Mouse (Mus musculus): ENCODE measurements around the gene Aida.
"Not testable (repeated sequence)": the region's sequence is repeated elsewhere in the genome, so short reads cannot be mapped to it uniquely, and the experiment has no call there.

The Aida gene

GRCm38 (mm10) chr1:183296465-183296864 is at the start of gene Aida:
Aida (plus strand) TSS chr1:183296590.
- ATAC-seq (ENCODE audit: insufficient number of reproducible peaks, low FRiP score, low TSS enrichment), result 0 out of 2 replicates have a peak, but pooled peaks have one; percentile 7

- ATAC-seq (ENCODE audit: insufficient number of reproducible peaks, low FRiP score, low TSS enrichment), result no peak
These were observed 48.2 kb upstream of the Aida start for GRCm38 (mm10) chr1:183248144-183248543.

GRCm38 (mm10) chr1:183250612-183251011 is 45.8 kb upstream of the Aida start:
- ATAC-seq (ENCODE audit: insufficient number of reproducible peaks, low FRiP score, low TSS enrichment), result no peak

GRCm38 (mm10) chr1:183251818-183252217 is 44.6 kb upstream of the Aida start:
- no peak for ATAC-seq (ENCODE audit: insufficient number of reproducible peaks, low FRiP score, low TSS enrichment)

- ATAC-seq (ENCODE audit: insufficient number of reproducible peaks, low FRiP score, low TSS enrichment), result no peak
These were observed 43.8 kb upstream of the Aida start for GRCm38 (mm10) chr1:183252574-183252973.

- ATAC-seq (ENCODE audit: insufficient number of reproducible peaks, low FRiP score, low TSS enrichment), result no peak
These were observed 32.0 kb upstream of the Aida start for GRCm38 (mm10) chr1:183264145-183265008.

GRCm38 (mm10) chr1:183265921-183266467 is 30.4 kb upstream of the Aida start:
- no peak for ATAC-seq (ENCODE audit: insufficient number of reproducible peaks, low FRiP score, low TSS enrichment)

- no peak for ATAC-seq (ENCODE audit: insufficient number of reproducible peaks, low FRiP score, low TSS enrichment)
These were observed 28.7 kb upstream of the Aida start for GRCm38 (mm10) chr1:183267666-183268065.

GRCm38 (mm10) chr1:183272867-183273818 is 23.2 kb upstream of the Aida start:
- no peak for ATAC-seq (ENCODE audit: insufficient number of reproducible peaks, low FRiP score, low TSS enrichment)

- no peak for ATAC-seq (ENCODE audit: insufficient number of reproducible peaks, low FRiP score, low TSS enrichment)
These were observed 22.0 kb upstream of the Aida start for GRCm38 (mm10) chr1:183274385-183274784.

GRCm38 (mm10) chr1:183275763-183276162 is 20.6 kb upstream of the Aida start:
- ATAC-seq (ENCODE audit: insufficient number of reproducible peaks, low FRiP score, low TSS enrichment), result no peak

- ATAC-seq (ENCODE audit: insufficient number of reproducible peaks, low FRiP score, low TSS enrichment), result no peak
These were observed 8.0 kb upstream of the Aida start for GRCm38 (mm10) chr1:183288351-183288750.

GRCm38 (mm10) chr1:183289576-183289975 is 6.8 kb upstream of the Aida start:
- no peak for ATAC-seq (ENCODE audit: insufficient number of reproducible peaks, low FRiP score, low TSS enrichment)

- peak; percentile 85 for ATAC-seq (ENCODE audit: insufficient number of reproducible peaks, low FRiP score, low TSS enrichment)
These were observed 540 bp downstream of the Aida start, which contains the start of gene Brox for GRCm38 (mm10) chr1:183296877-183297383. Brox (minus strand) TSS chr1:183297269.

- ATAC-seq (ENCODE audit: insufficient number of reproducible peaks, low FRiP score, low TSS enrichment), result no peak; the same call in 1 of the 2 replicates
These were observed 1.1 kb downstream of the Aida start for GRCm38 (mm10) chr1:183297473-183297885.

- no peak for ATAC-seq (ENCODE audit: insufficient number of reproducible peaks, low FRiP score, low TSS enrichment)
These were observed 1.6 kb downstream of the Aida start for GRCm38 (mm10) chr1:183297886-183298489.

- ATAC-seq (ENCODE audit: insufficient number of reproducible peaks, low FRiP score, low TSS enrichment), result no peak
These were observed 2.8 kb downstream of the Aida start for GRCm38 (mm10) chr1:183299161-183299560.

GRCm38 (mm10) chr1:183307555-183307954 is 11.2 kb downstream of the Aida start:
- no peak for ATAC-seq (ENCODE audit: insufficient number of reproducible peaks, low FRiP score, low TSS enrichment)

GRCm38 (mm10) chr1:183308476-183308875 is 12.1 kb downstream of the Aida start:
- no peak for ATAC-seq (ENCODE audit: insufficient number of reproducible peaks, low FRiP score, low TSS enrichment)

- not testable (repeated sequence) for ATAC-seq (ENCODE audit: insufficient number of reproducible peaks, low FRiP score, low TSS enrichment)
These were observed 13.2 kb downstream of the Aida start for GRCm38 (mm10) chr1:183309601-183310000.
